Mouse (Mus musculus) testis, postnatal 14 days (tissue): ENCODE results near the gene Tfb2m.

ENCODE experiments used
- DNase-seq: peaks from one replicate; pipeline ENCODE4 v3.0.0; 2021; ENCODE audit warnings: low spot score

Gene Tfb2m

GRCm38 (mm10) chr1:179556921-179557320 lies 10.9 kb upstream of the Tfb2m start:
- no peak for DNase-seq

- no peak for DNase-seq
These were observed 7.9 kb upstream of the Tfb2m start for GRCm38 (mm10) chr1:179553949-179554347.

DNA sequence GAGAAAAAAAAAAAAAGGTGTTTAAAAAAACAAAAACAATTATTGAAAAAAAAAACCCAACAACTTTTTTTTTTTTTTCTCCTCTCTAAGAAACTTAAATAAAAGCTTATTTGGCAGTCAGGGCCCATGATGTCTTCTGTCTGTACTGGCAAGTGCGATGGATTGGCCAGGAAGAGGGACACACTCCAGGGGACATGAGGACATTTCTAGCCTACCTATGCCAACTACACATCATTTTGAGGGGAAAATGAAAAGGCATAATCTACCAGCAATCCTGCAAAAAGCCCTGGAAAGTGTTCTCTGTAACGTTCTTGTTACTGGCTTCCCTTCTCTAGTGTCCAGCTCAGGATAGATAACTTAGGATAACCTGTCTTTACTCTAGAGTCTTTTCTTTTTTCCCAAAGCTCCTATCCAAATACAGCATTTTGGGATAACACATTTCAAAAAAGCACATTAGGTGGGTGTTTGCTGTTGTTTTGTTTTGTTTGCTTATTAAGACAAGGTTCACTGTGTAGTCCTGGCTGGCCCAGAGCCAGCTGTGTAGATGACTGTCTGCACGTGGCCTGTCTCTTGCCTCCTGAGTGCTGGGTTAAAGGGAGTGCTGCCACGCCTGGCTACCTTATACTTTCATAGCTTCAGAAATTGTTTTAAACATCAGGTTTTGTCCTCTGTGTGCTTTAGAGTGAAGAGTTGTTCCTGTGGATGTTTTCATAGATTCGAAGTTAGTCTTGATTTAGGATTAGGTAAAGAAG lies 7.3 kb upstream of the Tfb2m start:
- no peak for DNase-seq

DNA sequence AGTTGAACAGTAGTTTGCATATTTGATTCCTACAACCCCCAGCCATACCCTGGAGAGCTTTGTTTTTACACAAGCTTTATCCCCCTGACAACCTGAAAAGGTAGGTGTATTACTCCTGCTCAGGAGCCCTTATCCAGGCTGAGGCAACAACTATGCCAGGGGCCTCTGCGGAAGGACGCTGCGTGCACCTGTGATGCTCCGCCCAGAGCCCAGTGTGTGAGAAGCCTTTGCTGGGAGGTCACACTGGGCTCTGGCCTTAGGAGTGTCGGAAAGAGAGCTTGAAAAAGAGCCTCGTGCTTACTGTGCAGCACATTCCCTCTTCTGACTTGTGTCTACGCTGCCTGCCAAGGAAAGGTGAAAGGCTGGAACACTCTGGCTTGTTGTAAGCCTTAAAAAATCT lies 6.7 kb upstream of the Tfb2m start:
- peak; percentile 46 for DNase-seq

- no peak for DNase-seq
These were observed 5.9 kb upstream of the Tfb2m start for GRCm38 (mm10) chr1:179551921-179552320.

- DNase-seq = no peak
These were observed 5.3 kb upstream of the Tfb2m start for GRCm38 (mm10) chr1:179551336-179551735.

DNA sequence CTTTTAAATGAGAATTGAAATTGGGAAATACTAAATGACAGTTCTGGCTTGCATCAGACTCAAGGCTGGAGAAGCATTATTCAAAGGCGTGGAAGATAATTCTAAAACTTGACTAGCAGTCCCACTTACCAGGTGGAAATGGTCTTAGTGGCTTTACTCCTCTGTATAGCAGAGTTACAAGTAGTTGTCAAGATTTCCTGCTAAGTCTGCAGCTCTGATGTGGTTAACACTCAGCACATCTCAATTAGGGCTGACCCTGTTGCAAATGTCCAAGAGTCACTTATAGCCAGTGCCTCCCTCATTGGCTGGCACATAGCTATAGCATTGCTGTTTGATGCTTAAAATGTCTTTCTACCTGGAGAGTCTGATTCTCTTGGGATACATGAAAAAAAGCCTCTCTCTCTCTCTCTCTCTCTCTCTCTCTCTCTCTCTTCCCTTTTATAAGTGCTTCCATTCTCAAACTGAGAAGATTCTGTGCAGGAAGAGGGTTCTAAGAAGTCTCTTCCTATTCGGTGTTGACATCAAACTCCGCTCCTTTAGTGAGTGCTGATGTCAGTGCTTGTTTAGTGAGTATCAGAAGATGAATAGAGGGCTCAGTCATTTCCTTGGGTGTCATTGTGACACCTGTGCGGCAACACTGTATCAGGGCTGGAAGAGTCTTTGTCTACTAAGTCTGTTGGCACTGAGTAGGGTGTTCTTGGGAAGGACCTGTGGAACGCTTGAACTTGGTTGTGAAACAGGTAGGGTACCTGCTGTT lies 3.1 kb upstream of the Tfb2m start:
- DNase-seq = no peak

DNA sequence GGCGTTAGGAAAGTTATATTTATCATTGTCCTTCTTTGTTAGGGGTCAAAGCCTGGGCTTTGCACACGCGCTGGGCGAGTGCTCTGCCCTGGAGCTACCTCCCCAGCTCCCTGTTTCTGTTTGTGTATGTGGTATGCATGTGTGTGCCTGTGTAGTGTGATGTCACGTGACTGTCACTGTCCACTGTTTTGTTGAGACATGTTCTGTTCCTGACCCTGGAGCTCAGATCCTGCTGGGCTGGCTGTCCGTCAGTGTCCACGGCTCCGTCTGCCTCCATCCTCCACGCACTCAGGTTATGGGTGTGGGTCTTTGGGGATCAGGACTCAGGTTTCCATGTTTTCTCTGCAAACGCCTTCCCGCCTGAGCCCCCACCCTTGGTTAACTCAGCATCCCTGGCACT lies 2.2 kb upstream of the Tfb2m start:
- DNase-seq = no peak

DNA sequence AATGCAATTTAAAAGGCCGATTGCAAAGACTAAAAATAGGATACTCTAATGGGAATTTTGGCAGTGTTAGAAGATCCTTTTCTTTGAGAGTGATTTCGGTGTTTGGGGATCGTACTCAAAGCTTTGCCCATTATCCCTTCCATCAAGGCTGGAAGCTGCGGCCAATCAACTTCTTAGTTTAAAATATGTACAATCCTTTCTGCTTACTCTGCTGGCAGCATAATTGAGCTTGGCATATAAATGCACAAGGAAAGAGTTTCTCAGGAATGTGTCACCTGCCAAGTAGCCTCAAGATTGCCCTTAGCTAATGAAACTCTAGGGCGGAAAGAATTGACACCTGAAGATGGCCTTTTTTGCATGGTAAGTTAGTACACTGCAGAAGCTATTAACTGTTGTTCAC lies 1.1 kb upstream of the Tfb2m start:
- no peak for DNase-seq

DNA sequence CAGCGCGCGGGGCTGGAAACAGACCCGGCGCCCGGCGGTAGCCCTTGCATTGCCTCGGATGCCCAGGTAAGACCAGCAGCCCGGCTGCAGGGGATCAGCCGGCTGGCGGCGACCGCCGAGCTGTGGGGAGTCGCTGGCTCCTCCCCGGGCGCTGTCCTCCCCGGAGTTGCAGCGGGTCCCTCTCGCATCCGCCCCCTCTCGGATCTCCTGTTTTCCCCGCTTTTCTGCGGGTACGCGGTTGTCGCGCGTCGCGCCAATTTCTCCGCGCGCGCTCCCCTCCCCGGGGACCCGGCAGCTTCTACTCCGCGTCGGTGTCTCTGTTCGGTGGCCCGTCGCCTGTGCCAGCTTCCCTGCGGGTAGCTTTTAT lies 467 bp upstream of the Tfb2m start:
- DNase-seq = no peak

DNA sequence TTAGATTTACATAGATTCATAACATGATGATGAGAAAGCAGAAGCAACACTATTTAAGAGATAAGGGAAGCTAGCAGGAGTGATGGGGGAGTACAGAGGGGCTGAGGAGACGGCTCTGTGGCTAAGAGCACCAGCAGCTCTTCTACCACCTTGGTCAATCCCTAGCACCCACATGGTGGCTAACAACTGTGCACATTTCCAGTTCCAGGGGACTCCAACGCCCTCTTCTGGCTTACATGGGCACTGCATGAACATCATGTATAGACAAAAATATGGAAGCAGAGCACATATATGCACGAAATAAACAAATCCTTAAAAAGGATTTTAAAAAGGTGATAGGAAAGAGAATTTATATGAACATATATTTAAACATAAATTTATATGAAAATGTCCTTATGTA lies 4.6 kb downstream of the Tfb2m start:
- DNase-seq = no peak

DNA sequence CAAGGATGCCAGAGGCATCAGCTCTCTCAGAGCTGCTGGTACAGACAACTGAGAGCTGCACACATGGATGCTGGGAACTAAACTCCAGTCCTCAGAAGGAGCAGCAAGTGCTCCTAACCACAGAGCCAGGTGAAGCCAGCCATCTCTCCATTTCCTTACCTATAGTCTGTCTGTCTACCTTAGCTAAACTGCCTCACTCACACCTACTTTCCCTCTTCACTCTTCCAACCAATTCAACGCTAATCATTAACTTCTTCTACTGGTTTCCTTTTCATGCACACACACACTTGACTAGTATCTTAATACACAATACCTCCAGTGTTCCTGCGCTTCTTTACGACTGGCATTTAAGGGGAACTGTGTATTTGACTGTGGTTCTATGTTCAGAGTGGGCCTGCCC lies 6.2 kb downstream of the Tfb2m start:
- DNase-seq = no peak

- no peak for DNase-seq
These were observed 7.0 kb downstream of the Tfb2m start for GRCm38 (mm10) chr1:179539054-179539453.

- DNase-seq = no peak
These were observed 26.2 kb downstream of the Tfb2m start for GRCm38 (mm10) chr1:179519901-179520300.

DNA sequence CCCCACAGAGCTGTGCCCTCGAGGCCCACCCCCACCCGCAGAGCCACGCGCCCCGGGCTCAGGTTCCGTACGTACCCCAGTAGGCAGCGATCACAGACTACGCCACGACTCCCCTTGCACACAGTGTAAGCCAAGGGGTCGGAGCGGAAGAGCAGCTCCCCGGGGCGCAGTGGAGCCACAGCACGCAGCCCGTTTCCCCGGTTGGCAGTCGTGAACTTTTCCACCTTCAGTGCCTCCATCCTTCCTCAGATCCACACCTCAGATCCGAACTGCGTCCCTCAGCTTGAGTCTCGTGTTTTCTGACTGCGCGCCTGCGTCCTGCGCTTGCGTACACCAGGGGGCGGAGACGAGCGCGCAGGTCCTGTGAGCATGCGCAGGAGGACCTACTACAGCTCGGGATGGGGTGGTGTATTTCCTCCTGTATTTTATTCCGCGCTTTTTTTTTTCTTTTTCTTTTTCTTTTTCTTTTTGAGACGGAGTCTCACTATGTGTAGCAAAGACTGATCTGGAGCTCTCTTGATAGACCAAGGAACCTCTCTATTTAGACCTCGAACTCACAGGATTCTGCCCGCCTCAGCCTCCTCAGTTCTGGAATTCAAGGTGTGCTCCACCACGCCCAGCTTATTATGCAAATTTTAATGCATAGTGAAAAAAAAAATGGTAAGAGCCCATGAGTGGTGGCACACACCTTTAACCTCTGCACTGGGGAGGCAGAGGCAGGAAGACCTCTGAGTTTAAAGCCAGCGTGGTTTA lies 28.2 kb downstream of the Tfb2m start, which contains the start of gene Smyd3:
Smyd3 (minus strand) TSS at position 329 of the 753 bp plus-strand sequence.
- peak; percentile 88 for DNase-seq

DNA sequence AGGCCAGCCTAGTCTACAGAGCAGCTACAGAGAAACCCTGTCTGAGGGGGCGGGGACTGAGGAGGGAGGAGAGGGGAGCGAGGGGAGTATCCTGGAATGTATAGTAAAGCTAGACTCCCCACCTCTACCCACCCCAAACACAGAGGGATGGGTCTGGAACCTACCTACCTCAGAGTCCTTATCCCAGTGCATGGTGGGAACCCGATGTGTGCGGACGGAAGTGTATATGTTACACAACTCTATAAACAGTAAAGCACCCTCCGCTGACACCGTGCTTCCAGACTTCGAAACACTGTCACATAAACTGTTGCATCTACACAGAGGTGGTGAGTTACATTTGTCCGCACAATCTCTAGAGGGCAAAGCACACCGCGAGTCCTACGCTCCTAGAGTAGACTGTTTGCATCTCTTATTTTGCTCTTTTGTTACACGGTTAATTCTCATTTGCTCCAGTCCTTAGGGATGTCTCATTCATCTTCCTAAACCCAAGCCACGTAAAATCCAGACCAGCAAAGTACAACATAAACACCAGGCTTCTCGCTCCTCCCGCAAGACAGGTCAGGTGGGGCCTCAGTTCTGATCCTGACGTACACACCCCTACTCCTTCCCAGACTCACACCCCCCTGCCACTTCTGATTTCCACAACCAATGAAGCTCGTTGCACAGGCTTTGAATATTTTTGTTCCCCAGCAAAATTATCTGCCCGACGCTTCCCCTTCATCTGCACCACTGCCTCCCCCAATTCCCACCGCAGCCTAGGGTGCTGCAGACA lies 28.9 kb downstream of the Tfb2m start:
- peak; percentile 24 for DNase-seq

DNA sequence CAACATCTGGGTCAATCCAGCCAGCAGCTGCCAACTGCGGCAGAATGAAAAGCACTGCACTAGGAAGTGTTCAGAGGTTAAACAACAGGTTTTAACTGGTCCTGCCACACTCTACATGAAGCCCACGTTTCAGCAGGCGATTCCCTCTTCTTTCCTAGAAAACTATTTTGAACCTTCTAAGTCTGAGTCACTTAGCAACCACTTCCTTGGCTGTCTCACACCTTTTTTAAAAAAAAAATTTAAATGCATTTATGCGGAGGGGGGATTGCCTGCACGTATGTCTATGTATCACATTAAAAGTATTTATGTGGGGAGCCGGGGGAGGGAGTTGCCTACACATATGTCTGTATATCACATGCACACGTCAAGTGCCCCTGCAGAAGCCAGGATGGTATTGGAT lies 34.2 kb downstream of the Tfb2m start:
- DNase-seq = no peak

DNA sequence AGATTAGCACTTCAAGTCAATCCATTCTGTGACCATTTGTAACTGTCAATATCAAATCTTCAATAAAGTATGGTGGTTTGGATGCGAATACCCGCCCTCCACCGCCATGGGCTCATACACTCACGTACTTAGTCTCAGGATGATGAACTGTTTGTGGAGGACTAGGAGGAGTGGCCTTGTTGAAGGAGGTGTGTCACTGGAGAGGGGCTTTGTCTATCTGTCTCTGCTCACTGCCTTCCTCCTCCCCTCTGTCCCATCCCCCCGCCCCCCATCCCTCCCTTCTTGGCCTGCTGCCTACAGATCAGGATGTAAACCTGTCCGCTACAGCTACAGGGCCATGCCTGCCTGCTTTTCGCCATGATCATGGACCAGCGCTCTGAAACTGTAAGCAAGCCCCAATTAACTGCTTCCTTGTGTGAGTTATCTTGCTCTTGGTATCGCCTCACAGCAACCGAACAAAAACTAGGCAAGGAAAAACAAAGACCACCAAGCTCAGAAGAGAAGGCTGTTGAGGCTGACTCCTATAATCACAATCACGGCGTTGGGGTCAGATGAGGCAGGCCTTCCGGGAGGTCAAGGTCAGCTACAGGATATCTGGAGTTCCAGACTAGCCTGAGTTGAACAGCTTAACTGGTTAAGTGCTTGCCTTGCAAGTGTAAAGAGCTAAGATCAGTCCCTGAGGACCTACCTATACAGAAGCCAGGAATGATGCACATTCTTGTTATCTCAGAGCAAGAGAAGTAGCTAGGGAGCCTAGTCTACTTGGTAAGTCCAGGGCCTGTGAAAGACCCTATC lies 35.3 kb downstream of the Tfb2m start:
- no peak for DNase-seq

- no peak for DNase-seq
These were observed 39.3 kb downstream of the Tfb2m start for GRCm38 (mm10) chr1:179506530-179507315.

GRCm38 (mm10) chr1:179502565-179502964 lies 43.5 kb downstream of the Tfb2m start:
- no peak for DNase-seq
